Mouse (Mus musculus) fibroblast of lung, adult 2 months (primary cell): Measurements from ENCODE around the gene Npepps.
"Not testable (repeated sequence)": the region's sequence is repeated elsewhere in the genome, so short reads cannot be mapped to it uniquely, and the experiment has no call there.

ENCODE experiments used
- DNase-seq: peaks from one replicate; pipeline ENCODE4 v3.0.0-alpha.2; 2011; ENCODE audit warnings: low read depth

The Npepps gene

DNA sequence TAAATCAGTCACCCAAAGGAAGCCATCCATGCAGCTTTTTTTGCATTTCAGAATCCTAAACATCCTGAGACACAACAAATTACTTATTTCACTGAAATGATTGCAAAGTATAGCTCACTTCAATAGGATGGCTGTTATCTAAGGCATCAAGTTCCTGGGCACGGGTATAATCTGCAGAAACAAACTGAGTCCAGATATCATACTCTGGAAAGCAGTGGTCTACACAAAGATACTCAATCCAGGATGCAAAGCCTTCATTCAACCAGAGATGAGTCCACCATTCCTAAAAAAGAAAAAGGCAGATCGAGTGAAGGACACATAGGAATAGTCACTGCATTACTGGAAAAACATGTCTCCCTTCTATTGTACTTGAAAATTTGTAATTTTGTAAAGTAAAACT is 42.5 kb downstream of the Npepps start:
- no peak for DNase-seq

GRCm38 (mm10) chr11:97232436-97232835 is 48.0 kb downstream of the Npepps start:
- no peak for DNase-seq

DNA sequence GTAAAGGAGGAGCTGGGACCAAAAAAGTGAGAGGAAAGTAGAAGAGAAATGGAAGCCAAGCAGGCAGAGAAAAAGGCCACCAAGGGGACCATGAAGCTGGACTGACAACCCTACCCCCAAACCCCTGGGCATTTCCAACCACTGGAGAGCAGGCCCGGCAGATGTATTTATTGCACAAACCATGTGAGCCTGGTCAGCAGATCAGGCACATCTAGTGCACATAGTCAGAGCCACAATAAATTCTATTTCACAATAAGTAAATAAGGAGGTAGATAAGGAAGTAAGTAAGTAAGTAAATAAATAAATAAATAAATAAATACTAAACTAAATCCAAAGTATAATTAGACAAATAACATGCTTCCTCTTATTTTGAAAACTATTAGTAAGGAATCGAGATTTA is 51.0 kb downstream of the Npepps start:
- no peak for DNase-seq

DNA sequence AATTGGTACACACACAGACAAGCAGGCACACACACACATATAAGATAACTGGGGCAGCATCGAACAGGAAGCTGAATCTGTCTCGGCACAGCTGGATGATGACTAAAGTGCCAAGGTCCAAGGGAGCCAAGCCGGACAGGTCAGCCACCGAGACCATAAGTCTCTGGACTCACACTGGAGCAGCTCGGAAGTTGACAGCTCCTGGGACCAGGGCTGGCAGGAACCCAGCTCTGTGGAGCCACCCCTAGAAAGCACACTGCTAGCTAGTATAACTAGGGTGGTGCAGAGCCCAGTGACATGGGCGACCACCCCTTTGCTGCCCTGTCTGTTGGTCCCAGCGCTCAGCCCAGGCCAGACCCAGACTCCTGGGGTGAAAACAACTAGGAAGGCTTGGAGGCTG is 51.5 kb downstream of the Npepps start:
- DNase-seq, result no peak

DNA sequence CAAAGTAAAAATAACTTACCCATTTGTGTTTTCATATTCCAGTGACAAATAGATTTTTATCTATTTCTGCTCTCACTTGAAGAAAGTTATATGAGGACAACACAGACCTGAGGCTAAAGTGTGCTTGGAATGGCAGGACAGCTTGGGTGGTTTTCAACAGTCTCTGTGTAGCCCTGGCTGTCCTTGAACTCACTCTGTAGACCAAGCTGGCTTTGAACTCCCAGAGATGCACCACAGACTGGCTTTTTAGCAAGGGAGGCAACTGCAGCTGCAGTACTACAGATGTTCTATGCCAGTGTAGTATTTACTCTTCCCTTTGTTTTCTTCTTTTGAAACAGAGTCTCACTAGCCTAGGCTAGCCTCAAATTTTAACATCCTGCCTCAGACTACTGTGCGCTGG is 54.3 kb downstream of the Npepps start:
- DNase-seq, result no peak

- peak; percentile 22 for DNase-seq
Measured at GRCm38 (mm10) chr11:97223485-97223884, 57.0 kb downstream of the Npepps start.

- no peak for DNase-seq
Measured at GRCm38 (mm10) chr11:97221611-97222010, 58.8 kb downstream of the Npepps start.

- DNase-seq, result no peak
Measured at GRCm38 (mm10) chr11:97220211-97220610, 60.2 kb downstream of the Npepps start.

GRCm38 (mm10) chr11:97214411-97214810 is 66.0 kb downstream of the Npepps start:
- DNase-seq, result no peak

- DNase-seq, result no peak
Measured at GRCm38 (mm10) chr11:97210728-97211400, 69.6 kb downstream of the Npepps start.

- DNase-seq, result peak; percentile 88
Measured at GRCm38 (mm10) chr11:97207011-97207422, 73.4 kb downstream of the Npepps start.

DNA sequence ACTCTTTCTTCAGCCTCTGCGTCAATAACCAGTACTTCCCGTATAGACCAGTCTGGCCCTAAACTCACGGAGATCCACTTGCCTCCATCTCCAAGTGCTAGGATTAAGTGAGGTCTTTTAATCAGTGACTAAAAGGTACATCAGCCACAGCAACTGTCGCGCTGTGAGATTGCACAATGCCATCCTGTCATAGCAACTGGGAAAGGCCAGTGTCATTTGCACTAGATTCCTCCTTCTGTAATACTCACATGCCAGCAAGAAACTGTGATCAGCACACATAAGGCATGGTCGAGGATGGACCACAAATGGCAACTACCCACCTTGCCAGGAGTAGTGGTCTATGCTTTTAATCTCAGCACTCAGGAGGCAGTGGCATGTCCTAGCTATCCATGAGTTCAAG is 80.9 kb downstream of the Npepps start:
- DNase-seq, result no peak

DNA sequence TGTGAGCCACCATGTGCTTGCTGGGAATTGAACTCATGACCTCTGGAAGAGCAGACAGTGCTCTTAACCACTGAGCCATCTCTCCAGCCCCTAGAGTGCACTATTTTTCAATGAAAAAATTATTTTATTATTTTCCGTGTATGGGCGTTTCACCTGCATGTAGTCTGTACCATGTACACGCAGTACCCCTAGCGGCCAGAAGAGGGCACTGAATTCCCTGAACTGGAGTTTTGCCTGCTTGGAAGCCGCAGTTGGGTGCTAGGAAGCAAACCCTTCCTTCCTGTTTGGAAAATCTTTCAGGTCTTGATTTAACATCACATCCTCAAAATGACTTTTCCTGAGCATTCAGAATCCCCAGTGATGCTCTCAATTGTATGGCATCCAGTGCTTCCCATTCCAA is 81.8 kb downstream of the Npepps start:
- DNase-seq, result no peak

GRCm38 (mm10) chr11:97197021-97197420 is 83.4 kb downstream of the Npepps start:
- DNase-seq, result no peak

- DNase-seq, result no peak
Measured at GRCm38 (mm10) chr11:97196541-97196940, 83.9 kb downstream of the Npepps start.

GRCm38 (mm10) chr11:97192621-97192951 is 87.9 kb downstream of the Npepps start:
- no peak for DNase-seq

GRCm38 (mm10) chr11:97191915-97192620 is 88.4 kb downstream of the Npepps start:
- no peak for DNase-seq

GRCm38 (mm10) chr11:97190992-97191391 is 89.4 kb downstream of the Npepps start:
- no peak for DNase-seq

GRCm38 (mm10) chr11:97189645-97190044 is 90.8 kb downstream of the Npepps start:
- not testable (repeated sequence) for DNase-seq

DNA sequence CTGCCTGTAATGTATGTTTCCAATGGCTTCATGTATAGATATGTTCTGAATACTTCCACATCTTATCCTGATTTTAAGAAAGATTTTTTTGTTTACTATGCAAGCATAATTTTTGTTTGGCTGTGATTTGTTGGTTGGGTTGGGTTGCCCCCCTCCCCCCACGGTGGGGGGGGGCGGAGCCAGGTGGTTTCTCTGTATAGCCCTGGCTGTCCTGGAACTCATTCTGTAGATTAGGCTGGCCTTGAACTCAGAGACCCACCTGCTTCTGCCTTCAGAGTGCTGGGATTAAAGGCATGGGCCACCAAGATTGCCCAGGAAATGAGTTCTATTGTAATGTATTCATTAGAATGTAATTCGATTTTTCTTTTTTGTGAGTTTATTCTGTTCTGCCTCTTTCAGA is 91.2 kb downstream of the Npepps start:
- DNase-seq, result no peak

DNA sequence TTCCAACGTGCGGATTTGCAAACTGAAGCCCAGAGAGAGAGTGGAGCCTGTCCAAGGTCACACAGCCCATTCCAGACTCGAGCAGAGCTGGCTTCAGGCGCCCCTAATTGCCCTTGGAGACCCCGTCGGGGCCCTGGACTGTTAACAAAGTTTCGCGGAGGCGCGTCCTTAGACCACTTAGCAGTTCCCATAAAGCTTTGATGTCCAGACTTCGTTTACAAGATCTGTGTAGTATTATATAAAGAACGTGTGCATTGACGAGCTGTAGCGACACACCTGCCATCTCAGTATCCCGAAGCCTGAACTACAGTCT is 91.8 kb downstream of the Npepps start:
- DNase-seq, result no peak

DNA sequence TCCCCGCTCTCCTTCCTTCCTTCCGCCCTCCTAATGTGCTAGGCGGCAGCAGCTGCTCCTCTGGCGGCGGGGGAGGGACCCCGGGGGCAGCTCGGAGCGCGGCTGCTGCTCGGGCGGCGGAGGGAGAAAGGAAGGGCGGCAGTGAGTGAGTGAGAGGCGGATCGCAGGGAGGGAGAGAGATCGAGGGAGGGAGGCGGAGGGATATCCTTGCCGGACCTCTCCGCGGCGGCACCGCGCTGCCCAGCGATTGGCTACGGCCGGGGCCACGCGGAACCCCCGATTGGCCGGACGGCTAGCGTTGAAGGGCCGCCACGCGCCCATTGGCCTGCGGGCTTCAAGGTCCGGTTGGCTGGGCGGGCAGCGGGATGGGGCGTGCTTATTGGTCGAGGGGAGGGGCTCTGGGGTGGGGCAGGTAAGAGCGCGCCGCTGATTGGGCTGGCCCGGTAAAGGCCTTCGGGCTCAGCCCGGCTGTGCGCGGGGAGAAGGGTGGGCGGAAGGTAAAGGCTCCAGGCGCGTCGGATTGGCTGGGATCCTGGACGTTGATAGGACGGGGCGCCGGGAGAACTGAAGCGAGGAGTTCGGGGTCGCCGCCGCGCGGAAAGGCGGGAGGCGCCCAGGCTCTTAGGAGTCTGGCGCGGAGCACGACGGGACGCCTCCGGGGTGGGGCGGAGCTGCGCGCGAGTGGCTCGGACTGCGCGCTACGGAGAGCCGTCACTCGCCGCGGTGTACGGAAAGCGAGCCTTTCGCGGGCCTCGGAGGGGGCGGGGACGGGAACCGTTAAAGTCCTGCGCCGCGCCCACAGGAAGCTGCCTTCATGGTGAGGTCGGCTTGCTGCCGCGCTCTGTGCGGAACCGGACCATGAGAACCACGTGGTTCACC is 92.4 kb downstream of the Npepps start, which contains the start of gene Kpnb1:
Kpnb1 (minus strand) TSS at position 118 of the 879 bp plus-strand sequence.
- peak; percentile 98 for DNase-seq
